Mouse (Mus musculus) yolk sac, embryonic 10.5 days (tissue): ENCODE measurements around the gene Pgls.

Source experiments
- DNase-seq: peaks from one replicate; pipeline ENCODE4 v3.0.0-alpha.2; 2017; ENCODE audit warnings: low spot score

Pgls gene

DNA sequence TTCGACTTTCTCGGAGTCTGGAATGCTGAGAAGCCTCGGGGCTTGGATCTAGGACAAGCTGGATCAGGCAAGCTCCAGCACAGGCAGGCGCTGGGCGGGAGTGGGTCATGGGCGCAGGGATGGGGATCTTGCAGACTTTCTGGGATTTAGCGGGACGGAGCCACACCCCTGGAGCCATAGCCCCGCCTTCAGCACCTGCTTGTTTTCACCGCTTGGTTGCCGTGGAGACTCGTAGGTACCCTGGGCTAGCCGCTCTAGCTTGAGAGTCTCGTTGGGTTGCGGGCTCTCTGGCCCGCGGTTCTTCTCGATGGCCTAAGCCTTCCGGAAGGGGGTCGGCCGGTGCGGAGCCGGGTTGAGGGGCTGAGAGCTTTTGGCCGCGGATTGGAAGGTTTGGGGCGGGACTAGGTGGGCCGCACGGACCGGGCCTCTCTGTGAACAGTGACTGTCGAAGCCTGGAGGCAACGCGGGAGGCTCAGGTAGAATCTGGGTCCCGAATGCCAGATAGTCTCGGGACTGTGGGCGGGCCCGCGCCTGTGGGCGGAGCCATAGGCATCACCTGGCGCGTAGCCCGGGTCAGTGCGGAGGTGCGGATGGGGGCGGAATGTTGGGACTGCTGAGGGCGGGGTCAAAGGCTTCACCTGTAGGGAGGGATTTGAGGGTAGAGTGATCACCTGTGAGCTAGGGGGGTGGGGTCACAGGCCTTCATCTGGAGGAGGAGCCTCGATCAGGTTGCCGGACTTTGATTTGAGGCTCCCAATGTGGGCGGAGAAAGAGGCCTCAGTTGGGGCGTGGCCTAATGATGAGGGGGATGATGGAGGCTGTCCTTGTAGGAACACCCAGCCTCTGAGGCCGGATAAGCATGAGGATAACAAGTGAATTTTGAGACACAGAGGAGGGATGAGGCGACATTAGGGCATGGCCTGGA, 22.3 kb upstream of the Pgls start:
- peak; percentile 97 for DNase-seq

DNA sequence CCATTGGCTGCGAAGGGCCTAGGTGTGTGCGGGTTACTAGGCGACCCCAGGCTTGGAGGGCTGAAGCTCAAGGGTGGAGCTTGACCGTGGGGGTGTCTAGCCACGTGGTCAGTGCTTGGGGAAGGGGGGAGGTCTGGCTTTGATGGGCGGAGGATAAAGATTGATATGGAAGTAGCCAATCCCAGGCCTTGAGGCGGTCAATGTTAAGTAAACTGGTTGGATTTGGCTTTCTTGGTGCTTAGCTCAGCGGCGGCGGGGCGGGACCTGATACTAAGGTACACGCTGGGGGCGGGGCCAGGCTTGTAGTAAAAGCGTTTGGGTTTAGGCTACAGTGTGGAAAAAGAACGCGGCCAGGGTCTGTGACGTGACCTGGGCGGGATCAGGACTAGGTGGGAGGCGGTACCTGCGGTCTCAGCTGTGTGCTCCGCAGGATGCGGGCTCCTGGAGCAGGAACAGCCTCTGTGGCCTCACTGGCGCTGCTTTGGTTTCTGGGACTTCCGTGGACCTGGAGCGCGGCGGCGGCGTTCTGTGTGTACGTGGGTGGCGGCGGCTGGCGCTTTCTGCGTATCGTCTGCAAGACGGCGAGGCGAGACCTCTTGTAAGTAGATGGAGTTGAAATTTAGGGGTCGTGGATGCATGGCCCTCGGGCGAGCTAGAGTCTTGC, 21.6 kb upstream of the Pgls start:
- peak; percentile 96 for DNase-seq

DNA sequence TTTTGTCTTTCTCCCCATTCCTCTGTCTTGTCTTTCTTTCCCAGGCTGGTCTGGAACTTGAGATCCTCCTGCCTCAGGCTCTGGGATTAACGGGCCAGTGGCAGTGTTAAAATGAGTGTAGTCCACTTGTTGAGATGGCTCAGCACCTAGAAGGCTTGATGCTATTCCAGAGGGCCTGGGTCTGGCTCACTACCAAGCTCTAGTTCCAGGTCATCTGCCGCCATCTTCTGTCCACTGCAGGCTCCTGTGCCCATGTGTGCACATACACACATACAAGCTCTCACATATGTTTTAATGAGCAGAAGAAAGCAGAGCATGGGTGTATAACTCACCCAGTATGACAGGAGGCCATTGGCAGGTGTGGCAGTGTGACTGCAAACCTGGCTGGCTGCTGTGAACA, 19.9 kb upstream of the Pgls start:
- DNase-seq = no peak

DNA sequence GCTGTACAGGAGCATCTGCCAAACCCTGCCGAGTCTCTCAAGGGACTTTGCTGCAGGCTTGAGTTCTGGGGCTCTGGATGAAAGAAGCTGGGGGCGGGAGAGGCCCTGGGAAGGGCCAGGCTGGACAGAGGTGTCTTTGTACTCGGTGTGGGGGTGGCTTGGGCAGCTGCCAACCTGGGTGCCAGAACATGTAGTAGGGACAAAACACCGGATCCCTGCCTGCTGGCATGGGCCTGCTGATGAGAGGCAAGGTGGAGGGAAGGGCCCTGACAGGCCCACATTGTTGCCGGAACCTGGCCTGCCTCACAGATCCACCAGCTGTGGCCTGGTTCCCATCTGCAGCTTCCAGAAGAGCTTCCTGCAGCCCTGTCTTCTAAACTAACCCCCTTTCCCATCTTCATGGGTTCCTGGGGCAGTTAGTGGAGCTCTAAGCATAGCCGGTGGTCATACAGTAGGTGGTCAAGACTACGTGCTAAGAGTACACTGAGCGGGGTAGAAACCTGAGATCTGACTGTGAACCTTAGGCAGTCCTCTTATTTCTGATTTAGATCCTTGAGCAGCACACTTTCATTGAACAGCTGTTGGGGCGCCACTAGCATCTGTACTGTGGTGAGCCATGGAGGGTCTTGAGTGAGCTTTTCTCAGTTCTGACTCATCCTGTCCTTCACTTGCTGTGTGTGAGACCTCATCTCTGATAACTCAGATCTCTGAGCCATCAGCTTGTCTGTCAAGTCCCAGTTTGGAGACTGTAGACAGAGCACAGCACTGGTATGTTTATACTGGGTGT, 18.9 kb upstream of the Pgls start:
- DNase-seq = no peak

- DNase-seq = no peak
Measured at GRCm38 (mm10) chr8:71574426-71574825, 17.6 kb upstream of the Pgls start.

DNA sequence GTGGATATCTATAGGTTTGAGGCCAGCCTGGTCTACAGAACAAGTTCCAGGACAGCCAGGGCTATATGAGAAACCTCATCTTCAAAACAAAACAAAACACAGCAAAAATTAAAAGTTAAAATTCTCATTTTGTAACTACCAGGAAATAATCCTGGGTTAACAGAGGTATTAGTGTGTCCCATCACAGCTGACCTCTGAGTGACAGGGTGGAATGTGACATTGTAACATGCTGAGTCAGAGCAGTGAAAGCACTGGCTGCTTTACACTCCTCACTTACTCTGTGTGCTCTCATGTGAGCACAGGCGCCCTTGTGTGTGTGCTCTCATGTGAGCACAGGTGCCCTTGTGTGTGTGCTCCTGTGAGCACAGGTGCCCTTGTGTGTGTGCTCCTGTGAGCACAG, 17.0 kb upstream of the Pgls start:
- no peak for DNase-seq

DNA sequence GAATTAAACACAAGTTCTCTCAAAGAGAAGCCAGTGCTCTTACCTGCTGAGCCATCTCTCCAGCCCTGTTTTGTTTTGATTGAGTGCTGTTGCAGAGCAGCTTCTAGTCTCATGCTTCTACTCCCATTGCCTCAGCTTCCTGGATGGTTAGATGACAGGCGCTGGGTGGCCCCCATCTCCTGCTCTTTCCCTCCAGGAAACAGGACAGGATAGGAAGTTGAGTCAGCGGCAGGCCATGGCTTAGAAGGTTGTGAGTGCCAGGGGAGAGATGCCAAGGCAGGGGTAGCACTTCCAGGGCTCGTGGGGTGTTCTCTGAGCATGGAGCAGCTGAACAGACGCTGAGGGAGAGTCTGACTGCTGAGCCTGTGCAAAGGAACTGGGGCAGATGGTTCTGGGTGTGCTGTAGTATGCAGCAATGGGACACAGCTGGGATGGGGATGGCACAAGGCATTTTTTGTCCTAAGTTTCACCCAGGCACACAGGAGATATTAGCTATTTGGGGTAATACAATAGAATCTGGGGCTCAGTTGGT, 14.1 kb upstream of the Pgls start:
- DNase-seq = no peak

DNA sequence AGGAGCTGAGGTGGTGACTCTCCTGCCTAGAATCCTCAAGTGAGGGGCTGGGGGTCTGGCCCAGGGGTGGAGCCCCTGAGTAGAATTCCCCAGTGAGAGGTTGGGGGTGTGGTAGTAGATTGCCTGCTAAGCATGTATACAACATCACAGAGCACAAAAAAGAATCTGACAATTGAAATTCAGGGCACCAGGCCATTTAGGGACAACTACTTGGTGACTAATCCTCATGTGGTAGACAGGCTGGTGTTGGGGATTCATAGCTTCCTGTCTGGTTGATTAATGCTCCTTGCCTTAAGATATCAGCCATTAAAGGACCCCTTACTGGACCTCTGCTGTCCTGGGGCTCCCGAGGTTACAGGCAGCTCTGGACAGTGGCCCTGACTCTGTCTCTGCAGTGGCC, 13.0 kb upstream of the Pgls start:
- no peak for DNase-seq

DNA sequence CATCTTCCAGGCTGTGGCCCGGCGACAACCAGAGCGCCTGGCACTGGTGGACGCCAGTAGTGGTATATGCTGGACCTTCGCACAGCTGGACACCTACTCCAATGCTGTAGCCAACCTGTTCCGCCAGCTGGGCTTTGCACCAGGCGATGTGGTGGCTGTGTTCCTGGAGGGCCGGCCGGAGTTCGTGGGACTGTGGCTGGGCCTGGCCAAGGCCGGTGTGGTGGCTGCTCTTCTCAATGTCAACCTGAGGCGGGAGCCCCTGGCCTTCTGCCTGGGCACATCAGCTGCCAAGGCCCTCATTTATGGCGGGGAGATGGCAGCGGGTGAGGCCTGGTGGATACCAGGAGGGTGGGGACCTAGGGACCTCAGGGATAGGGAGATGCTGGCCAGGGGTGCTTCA, 12.5 kb upstream of the Pgls start:
- DNase-seq = no peak

- DNase-seq = no peak
Measured at GRCm38 (mm10) chr8:71580201-71580600, 11.8 kb upstream of the Pgls start.

DNA sequence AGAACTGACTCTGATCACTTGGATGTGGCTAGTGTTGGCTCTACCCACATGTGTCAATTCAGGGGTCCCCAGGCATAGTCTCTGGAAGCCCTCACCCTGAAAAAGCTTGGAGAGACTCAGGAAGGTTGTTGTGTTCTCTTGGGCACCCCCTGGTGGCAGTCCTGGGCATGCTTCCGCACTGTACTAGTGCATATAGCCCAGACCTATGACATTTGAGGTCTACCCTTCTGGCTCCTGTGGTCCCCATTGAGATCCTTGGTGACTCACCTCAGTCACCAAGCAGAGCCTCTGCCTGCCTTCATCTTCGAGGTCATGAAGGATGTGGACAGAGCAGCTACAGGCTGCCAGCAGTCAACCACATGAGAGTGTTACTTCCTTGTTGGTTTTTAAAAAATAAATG, 5.1 kb upstream of the Pgls start:
- no peak for DNase-seq

DNA sequence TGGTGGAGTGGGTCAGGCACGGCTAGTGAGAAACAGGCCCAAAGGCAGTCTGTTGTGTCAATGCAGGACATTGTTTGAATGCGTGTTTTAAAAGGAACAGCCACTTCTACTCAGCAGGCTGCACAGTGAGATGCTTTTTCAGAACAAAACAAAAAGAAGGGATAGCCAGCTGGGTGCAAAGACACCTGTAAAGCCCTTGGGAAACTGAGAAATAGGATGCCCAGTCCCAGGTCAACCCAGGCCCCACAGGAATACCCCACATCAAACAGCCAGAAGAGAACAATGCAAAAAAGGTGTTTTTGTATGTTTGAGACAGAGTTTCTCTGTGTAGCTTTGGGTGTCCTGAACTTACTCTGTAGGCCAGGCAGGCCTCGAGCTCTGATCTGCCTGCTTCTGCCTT, 3.2 kb upstream of the Pgls start:
- DNase-seq = no peak

- no peak for DNase-seq
Measured at GRCm38 (mm10) chr8:71591017-71591416, 959 bp upstream of the Pgls start.

DNA sequence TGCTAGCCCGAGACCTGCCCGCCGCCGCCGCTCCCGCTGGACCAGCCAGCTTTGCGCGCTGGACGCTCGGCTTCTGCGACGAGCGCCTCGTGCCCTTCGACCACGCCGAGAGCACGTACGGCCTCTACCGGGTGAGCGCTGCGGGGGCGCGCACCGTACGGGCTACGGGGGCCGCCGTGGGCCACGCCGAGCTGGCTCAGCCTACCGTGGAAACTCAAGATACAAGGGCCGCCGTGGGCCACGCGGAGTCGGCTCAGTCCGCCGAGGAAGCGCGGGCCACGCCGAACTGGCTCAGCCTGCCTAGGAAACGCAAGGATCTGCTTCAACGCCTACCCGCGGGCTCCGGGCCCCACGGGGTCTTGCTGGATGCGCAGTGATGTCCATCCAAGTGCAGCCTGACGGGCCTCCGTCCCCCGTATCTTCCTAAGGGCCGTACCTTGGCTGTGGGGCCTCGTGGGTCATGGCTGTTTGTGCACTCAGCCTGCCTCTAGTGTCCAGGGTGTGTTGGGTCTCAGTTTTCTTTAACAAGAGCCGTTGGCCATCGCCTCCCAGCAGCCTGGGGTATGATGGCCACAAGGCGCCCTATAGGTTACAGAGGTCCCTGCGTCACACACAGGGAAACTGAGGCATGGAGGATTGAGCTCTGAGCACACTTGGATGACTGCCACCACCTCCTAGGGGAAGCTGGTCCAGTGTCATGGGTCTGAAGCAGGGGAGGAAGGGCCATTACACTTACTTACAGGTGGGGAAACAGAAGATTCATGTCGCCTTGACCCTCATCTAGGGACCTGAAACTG, 596 bp downstream of the Pgls start:
- no peak for DNase-seq

DNA sequence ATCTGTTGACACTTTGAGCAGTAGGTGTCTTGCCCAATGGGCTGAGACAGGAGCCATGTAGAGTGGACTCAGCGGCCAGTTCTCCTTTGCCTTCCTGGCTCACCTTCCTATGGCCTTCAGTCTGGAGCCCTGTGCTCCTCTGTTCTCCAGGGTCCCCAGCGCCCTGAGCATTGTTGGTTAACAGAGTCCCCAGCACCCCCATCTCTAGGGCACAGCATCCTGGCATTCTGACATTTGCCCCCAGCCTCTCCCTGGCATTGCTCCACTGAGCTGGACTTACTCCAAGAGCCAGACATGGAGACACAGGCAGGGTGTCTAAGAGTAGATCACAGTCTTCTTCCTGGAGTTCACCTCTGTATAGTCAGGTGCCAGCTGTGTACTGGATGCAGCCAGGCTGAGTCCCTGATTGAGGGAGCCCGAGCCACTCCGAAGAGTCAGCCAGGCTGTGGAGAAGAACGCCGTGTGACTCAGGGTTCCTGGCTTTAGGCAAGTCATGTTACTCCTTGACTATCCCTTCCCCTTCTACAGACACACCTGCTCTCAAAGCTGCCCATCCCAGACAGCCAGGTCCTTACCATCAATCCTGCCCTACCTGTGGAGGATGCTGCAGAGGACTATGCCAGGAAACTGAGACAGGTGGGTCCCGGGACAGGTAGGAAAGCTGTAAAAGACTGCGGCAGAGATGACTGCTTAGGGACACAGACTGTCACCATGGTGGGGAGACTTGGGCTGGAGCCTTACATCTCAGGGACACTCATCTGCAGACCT, 1.8 kb downstream of the Pgls start:
- DNase-seq = no peak

DNA sequence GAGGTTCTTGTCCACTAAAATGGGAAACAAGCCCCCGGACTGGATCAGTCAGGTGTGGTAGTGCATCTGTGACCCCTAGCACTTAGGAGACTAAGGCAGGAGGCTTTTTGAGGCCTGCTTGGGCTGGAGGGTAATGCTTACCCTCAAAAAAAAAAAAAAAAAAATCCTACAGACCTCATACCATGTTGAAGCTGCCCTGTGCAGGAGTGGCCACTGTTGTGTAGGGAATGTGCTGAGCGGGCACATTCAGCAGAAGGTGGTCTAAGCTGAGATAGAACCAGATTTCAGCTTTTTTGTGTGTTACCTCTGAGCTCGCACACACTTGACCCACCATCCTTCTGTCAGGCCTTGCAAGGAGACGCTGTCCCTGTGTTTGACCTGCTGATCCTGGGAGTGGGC, 2.3 kb downstream of the Pgls start:
- DNase-seq = no peak

DNA sequence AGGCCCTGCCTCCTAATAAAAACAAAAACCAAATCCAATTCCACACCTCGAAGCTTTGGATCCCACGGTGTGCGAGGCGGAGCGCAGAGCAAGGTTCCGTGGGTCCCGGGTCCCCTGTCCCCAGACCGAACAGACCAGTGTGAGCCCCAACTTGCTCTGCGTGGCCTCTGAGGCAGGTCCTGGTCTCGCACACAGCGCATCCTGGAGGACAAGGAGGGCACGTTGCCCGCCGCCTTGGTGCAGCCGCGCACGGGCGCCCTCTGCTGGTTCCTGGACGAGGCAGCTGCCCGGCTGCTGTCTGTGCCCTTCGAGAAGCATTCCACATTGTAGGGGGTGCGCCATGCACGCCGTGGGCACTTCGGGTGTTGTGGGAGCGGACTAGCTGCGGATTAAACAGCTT, 3.9 kb downstream of the Pgls start:
- peak; percentile 52 for DNase-seq

- no peak for DNase-seq
Measured at GRCm38 (mm10) chr8:71596384-71596783, 4.4 kb downstream of the Pgls start.

- no peak for DNase-seq
Measured at GRCm38 (mm10) chr8:71596798-71597197, 4.8 kb downstream of the Pgls start.

DNA sequence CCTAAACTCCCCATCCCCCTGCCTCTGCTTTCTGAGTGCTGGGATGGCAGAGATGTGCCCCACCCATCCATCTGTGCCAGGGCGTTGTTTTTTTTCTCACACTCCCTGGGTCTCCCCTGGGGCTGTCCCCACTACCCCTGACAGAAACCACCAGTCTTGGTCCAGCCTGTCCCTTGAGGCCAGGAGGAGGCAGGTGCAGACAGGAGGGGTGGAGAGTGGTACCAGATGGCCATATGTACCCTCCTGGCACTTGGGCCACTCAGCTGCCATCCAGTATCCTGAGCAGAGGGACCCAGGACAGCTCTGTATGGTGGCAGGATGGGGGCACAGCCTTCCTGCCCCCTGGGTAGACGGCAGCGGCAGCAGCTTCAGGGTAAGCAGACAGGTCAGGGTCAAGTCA, 5.5 kb downstream of the Pgls start, which contains the start of gene Fam129c:
Gene Fam129c (plus strand): TSS at position 198 of the 400 bp plus-strand sequence.
- no peak for DNase-seq

- DNase-seq = no peak
Measured at GRCm38 (mm10) chr8:71598375-71598774, 6.4 kb downstream of the Pgls start.
